Mouse (Mus musculus): ENCODE results near the gene Kdm2a. TPM values are rescaled to one million over a fixed set of nuclear protein-coding genes. Genes with fewer than 3 reads are reported as not detected.

Kdm2a gene
- 10 to 100 TPM; 70.9 to 80.3 (median 75.2) TPM for total RNA-seq (2022)

DNA sequence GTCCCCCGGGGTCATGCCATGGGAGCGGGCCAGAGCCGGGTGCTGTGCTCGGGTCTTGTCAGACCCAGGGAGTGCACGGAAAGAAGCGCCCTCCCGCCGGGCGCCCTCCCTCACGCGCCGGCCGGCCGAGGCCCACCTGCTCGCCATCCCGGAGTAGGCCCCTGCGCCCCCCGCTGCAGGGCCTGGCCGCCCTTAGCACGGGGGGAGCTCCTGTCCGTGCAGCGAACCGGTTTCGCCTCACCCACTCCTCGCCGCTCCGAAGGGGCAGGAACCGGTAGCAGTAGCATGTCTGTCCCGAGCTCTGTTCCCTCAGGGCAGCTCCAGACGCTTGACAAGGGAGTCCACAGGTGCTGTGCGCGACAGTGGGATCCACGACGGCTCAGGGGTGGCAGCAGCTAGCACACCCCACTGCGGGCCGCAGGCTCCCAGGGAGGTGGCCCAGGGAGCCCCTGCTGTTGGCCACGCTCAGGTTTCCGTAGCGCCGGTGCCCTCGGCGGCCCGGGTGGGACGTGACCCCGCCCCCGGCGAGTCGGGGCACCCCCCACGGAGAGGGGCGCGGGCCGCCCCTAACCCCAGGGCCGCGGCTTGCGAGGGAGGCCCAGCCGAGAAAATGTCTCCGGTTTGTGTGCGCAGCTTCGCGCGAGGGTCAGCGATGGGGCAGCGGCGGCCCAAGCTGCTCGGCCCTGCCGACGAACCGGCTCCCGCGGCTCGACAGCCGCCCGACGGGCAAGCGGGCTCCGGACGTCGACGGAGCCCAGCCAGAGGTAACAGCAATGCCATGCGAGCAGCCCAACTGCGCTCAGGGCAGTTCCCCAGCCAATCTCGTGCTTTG lies at the start of gene Kdm2a:
Gene Kdm2a (minus strand): TSS at position 488 of the 832 bp plus-strand sequence.
- peak; percentile 42 to 45 for DNase-seq (ENCODE audit: low spot score in 2 of 2)

DNA sequence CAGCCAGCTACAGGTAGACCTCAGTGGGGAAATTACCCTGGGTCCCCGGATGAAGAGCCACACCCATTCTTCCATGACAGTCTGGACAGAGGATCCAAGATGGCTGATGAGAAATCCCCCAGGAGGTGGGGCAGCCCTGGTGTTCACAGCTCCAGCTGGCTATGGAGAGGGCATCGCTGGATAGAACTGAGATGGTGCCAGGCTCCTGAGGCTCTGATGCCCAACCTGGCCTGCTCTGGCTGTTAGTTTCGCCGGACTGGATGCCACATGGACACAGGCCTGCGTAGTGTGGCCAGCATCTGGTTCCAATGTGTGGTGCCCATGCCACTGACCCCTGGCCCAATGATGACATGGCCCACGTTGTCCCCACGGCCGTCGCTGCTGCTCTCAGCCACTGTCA lies 49.4 kb upstream of the Kdm2a start:
- no peak for DNase-seq (ENCODE audit: low spot score in 2 of 2)

GRCm38 (mm10) chr19:4446661-4447420 lies 48.8 kb upstream of the Kdm2a start:
- no peak for DNase-seq (ENCODE audit: low spot score in 2 of 2)

- DNase-seq (ENCODE audit: low spot score in 2 of 2), result peak in 1 of 2 experiments; percentile 70
These were observed 44.3 kb upstream of the Kdm2a start for GRCm38 (mm10) chr19:4442408-4442807.

GRCm38 (mm10) chr19:4441621-4442161 lies 43.6 kb upstream of the Kdm2a start:
- no peak for DNase-seq (ENCODE audit: low spot score in 2 of 2)

DNA sequence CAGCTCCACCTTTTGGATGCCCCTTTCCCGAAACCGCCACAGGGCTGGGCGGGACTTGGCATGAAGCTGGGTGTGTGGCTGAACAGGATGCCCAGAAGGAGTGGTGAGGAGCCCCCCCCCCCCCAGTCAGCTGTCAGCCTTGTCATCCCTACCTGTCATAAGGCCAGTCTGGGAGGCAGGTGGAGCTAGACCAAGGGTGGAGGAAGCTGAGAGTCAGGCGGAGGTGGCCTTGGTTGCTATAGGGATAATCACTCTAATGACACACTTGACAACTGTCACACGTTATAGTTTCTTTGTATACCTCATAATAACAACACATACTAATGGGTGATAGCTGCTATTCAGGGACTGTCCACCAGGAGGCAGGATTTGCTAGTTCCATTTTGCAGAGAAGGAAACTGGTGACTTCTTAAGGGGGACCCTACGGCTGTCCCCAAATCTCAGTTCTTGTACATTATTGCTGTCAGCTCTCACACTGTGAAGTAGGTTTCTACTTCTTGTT lies 43.1 kb upstream of the Kdm2a start:
- no peak for DNase-seq (ENCODE audit: low spot score in 2 of 2)

- no peak for DNase-seq (ENCODE audit: low spot score in 2 of 2)
These were observed 42.1 kb upstream of the Kdm2a start for GRCm38 (mm10) chr19:4440222-4440621.

GRCm38 (mm10) chr19:4439161-4439801 lies 41.2 kb upstream of the Kdm2a start, which contains the start of gene Rhod:
Gene Rhod (minus strand): TSS chr19:4439432.
- no peak for DNase-seq (ENCODE audit: low spot score in 2 of 2)

- DNase-seq (ENCODE audit: low spot score in 2 of 2), result no peak
These were observed 40.7 kb upstream of the Kdm2a start for GRCm38 (mm10) chr19:4438791-4439160.

DNA sequence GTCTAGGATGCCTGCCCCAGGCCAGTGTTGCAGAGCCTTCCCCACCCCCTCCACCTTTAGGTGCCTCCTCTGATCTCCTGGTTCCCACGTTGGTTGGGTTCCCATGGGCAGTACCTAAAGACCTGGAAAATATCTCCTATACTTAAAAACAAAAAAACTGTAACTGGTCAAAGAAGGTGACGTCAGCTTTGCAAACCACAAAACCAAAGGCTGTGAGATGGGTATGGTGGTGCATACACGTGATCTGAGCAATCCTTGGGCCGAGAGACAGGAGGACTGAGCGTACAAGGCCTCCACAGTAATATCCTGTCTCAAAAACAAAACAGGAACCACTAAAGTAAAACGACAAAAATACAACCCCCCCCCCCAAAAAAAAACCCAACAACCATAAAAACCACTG lies 39.8 kb upstream of the Kdm2a start:
- no peak for DNase-seq (ENCODE audit: low spot score in 2 of 2)

DNA sequence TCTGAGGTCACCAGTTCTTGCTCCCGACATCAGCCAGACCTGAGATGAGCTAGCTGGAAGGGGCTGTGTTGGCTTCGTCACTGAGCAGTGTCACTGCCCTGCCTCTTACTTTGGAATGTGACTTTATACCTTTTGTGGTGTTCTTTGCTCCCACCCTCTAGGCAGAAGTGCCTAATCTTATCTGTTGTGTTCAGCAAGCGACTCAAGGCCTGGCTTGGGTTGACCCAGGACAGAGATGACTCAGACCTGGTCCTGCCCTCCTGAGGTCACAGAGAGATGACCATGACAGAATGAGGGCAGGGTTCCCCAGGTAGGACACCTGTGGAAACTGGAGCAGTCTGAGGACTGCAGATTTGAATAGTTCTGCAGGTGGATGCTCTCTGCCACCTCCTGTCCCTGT lies 38.2 kb upstream of the Kdm2a start:
- no peak for DNase-seq (ENCODE audit: low spot score in 2 of 2)

DNA sequence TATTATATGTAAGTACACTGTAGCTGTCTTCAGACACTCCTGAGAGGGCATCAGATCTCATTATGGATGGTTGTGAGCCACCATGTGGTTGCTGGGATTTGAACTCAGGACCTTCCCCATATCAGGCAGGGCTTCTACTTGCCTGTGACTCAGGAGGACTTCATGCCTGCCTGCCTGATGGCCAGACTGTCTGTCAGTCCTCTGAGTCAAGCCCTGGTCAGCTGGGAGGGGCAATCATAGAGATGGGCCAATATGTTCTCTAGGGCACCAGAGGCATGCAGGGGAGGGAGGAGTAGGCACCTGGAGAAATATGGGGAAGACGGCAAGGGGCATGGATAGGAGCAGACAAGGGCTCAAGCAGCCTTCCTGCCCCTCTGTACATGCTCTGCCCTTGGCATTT lies 36.9 kb upstream of the Kdm2a start:
- DNase-seq (ENCODE audit: low spot score in 2 of 2), result no peak

GRCm38 (mm10) chr19:4433756-4434155 lies 35.7 kb upstream of the Kdm2a start:
- no peak for DNase-seq (ENCODE audit: low spot score in 2 of 2)

- no peak for DNase-seq (ENCODE audit: low spot score in 2 of 2)
These were observed 32.1 kb upstream of the Kdm2a start for GRCm38 (mm10) chr19:4430091-4430620.

DNA sequence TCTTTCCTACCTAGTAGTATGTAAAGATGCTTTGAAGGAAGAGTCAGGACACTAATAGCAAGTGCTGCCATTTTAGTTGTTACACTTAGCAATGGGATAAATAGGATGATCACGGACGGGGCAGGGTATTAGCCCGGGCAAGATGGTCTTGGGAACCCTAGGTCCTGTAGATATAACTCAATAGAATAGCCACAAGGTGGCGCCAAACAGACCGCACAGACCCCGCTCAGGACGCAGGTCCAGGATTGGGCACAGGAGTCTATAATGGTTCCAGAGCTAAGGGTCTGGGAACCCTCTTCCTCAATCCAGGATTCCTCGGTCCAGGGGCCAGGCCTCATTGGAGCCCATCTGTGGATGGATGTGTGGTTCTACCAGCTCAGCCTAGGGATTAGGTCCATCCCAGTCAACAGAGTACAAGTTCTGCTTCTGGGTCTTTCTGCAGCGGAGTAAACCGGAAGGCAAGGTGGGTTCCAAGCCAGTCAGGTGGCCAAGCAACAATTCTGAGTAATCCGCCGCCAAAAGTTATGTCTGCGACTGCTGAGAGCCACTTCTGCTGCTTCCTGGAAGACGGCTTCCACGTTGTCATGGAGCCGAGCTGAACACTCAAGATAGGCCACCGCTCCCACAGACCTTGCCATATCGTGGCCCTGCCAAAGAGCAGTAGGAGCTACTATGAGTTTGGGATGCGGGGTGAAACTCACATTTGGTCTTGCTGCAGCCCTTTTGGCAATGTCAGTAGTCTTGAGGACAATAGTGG lies 27.7 kb upstream of the Kdm2a start:
- DNase-seq (ENCODE audit: low spot score in 2 of 2), result no peak

DNA sequence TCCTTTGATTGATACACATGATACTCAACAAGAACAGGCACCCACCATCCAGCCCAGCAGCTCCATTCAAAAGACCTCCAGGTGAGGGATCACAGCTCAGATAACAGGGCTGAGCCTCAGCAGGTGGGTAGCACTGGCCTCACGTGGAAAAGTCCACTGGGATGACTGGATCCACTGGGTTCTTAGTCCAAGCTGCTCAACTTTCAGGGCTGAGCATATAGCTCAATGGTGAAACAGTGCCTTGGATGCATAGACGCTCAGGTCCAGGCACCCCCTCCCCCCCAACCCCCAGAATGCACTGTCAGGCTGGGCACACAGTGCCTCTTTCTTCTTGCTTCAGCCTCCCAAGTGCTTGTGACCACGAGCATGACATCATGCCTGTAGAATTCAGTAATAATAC lies 24.9 kb upstream of the Kdm2a start:
- no peak for DNase-seq (ENCODE audit: low spot score in 2 of 2)

- no peak for DNase-seq (ENCODE audit: low spot score in 2 of 2)
These were observed 24.5 kb upstream of the Kdm2a start for GRCm38 (mm10) chr19:4422581-4422980.

DNA sequence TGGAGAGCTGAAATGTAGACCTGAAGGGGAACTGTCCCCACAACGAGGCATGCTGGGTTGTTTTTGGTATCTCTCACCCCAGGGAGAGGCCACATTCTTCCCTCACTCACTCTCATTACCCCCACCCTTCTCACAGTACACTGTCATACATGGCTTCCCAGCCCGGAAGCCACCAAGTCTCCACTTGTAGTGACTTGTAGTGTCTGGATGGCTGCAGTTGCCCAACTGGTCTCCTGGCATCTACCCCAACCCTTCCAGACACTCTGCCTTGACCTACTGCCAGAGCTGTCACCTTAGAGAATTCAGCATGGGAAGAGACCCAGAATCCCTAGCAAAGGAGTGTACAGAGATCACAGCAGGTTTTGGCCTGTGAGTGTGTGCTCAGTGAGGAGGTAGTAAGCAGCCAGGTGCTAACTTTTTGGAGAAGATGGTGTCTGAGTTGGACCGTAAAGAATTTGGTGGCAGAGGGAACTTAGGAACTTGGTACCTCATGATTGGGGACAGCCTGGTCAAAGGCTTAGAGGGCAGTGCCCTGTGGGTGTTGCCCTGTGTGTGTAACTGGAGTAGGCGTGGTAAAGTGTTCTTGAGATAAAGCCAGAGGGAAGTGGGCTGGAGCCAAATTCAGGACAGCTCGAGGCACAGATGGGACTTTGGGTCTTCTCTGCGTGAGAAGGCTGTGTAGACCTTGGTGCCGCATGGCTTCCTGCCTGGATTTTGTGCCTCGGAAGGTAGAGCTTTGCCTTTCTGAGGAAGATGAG lies 22.2 kb upstream of the Kdm2a start:
- DNase-seq (ENCODE audit: low spot score in 2 of 2), result no peak

DNA sequence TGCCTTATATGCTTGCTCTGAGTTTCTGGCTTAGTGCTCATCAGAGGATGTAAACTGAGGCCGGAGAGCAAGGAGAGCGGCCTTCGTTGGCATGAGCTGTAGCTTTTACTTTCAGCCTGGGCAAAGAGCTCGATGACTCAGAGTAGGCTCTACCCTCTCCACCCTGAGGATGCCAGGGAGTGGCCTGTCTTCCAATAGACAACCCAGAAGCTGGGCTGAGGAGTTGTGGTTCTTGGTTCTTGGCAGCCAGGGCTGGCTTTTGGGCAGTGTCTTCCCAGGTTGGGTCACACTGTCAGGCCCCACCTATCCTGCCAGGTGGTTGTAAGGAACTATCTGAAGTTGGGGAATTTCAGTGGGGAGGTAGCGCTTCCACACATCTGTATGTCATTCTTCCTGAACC lies 21.6 kb upstream of the Kdm2a start:
- DNase-seq (ENCODE audit: low spot score in 2 of 2), result no peak

- DNase-seq (ENCODE audit: low spot score in 2 of 2), result no peak
These were observed 19.6 kb upstream of the Kdm2a start for GRCm38 (mm10) chr19:4417713-4418112.
